Mouse (Mus musculus) MN1 (cell line): ENCODE results near the gene Ip6k1.

ENCODE experiments used
- DNase-seq: peaks from one replicate; pipeline ENCODE4 v3.0.0-alpha.2; 2016; ENCODE audit warnings: low spot score

Gene Ip6k1

DNA sequence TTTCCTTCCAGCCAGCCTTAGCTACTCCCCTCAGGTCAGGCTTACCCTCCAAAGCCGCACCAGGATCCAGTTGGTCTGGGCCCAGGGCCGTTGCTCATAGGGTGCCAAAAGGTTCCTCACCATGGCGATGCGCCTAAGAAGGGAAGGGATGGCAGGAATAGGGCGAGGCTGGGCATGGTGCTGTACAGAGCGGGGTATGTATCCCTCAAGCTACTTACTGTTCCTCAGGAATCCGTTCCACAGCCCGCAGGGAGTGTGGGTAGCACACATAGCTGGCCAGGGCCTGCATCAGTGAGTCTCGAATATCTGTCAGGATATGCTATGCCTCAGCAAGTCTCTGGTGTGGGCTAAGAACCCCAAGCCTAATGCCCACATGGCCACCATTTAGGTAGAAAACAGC lies 56.0 kb downstream of the Ip6k1 start:
- no peak for DNase-seq

DNA sequence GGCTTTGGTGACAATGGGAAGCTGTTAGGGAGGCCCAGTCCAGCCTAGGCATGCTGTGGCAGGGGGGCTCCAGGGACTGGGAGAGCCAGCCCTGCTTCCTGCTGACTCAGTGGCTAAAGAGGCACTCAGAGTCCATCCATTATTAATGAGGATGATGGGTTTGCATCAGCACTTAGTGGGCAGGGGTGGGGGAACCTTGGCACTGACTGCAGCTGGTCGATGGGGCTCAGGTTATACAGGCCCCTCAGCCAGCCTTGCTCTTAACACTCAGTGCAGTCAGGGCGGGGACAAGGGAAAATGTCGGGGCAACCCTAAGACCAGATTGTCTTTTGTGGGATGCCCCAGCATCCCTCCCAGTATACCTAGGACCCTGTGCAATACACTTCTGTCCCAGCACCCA lies 59.8 kb downstream of the Ip6k1 start:
- DNase-seq, result peak; percentile 42

DNA sequence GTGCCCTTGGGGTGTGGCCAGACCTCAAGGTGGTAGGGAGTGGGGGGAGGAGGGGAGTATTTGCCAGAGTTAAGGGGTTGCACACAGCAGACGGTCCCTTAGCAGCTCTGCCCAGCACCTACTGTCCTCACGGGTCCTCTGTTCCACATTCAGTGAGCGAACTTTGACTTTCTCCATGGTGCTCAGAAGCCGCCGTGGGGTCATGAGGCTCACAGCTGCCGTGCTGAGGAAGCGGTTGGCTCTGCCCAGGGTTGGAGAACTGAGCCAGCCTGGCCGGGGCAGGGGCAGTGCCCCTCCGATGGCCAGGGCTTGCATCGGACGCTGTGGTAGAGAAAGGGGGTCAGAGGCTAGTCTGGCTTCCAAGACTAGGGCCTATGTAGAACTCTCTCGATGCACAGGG lies 61.1 kb downstream of the Ip6k1 start:
- DNase-seq, result no peak

DNA sequence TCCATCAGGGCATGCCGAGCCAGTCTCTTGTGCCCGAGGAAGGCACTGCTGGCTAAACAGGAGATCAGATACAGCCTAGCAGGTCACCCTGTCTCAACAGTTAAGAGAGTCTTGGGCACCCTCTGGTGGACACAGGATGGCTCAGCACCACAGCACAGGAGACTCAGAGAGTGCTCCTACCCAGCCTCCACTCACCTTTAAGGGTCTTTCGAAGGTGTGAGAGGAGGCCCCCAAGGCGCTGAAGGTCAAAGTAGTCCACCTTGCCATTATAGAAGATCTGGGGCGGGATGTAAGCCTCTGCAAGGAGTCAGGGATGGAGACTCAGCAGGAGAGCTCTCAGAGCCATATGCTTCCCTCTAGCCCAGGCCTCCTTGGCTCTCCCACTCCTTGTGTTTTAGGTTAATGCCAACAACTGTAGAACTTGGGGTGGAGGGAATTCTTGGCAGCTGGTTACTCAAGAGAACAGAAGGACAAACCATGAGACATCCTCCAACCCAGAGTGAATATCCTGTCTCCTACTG lies 63.2 kb downstream of the Ip6k1 start:
- DNase-seq, result peak; percentile 82

DNA sequence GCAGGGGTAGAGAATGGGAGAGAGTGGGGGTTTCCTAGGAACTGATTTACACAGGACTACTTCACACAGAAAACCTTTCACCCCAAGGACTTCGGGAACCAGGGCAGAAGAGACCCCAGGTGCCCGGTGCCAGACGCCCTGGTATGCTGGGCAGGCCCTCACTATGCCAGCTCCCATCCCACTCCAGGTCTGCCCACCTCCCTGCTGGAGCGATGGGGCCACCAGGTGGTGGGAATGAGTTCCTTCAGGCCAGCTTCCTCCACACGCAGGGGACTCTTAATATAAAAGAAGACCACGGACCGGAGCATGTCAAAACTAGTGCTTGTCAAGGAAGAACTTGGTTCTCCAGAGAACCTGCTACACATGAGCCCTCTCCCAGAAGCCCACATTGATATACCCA lies 64.9 kb downstream of the Ip6k1 start:
- no peak for DNase-seq

DNA sequence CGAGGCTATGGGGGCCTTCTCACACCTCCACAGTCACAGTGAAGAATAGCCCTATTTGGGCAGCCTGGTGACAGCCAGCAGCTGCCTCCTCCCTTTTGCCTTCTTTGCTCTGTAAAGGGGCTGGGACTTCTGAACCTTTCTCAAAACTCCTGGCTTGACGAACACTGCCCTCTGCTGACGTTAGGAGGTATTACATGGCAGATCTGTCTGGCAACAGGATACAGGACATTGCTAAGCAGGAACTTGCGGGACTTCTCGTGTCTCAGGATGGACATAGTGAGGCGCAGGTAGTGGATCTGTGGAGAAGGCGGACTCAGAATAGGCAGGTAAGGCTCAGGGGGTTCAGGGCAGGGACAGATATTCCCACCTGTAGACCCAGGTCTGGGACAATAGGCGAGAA lies 65.6 kb downstream of the Ip6k1 start:
- DNase-seq, result peak; percentile 87

DNA sequence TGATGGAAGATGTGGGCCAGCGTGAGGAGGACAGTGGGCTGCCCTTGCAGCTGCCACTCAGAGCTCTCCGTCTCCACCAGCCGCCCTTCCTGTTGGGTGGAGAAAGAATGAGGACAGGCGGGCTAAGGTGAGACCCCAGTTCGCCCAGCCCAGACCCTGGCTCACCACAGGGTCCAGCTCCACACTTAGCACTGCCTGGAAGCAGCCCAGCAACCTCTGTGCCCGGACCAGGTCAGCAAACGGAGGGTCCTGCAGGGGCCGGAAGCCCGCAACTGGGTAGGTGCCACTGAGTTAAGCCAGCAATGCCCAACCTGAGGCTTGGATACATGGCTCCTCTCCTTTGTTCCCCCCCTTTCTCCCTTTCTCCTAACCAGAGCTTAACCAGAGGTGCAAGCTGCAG lies 66.7 kb downstream of the Ip6k1 start:
- no peak for DNase-seq

DNA sequence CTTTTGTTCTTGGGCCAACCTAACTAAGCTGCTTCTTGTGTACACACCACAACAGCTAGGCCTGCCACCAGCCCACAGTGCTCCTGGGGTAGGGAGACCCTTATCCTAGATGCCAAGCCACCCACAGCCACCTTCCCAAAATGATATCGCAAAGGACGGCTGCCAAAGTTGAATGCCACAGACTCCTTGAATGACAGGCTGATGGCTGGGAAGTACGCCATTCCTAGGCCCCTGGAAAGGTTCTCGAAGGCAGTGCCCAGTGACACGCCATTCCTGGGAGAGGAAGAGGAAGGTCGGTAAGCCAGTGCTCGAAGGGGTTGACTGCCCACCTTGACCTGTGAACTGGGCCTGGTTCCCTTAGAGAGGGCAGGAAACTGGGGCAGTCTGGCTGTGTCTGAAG lies 67.2 kb downstream of the Ip6k1 start:
- no peak for DNase-seq

DNA sequence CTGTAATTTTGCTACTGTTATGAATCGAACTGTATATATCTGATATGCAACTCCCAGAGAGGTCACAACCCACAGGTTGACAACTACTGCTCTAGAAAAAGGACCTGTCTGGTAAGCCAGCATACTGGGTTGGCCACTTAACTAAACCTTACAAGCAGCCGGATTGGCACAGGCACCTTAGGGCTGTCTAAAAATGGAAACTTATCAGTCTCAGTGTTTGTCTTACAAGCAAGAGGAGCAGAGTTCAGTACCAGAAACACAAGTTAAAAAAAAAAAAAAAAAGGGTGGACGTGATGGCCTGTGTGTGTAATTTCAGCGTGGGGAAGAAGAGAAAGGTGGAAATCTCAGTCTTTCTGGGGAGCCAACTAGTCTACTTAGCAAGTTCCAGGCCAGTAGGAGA lies 69.5 kb downstream of the Ip6k1 start:
- DNase-seq, result no peak

DNA sequence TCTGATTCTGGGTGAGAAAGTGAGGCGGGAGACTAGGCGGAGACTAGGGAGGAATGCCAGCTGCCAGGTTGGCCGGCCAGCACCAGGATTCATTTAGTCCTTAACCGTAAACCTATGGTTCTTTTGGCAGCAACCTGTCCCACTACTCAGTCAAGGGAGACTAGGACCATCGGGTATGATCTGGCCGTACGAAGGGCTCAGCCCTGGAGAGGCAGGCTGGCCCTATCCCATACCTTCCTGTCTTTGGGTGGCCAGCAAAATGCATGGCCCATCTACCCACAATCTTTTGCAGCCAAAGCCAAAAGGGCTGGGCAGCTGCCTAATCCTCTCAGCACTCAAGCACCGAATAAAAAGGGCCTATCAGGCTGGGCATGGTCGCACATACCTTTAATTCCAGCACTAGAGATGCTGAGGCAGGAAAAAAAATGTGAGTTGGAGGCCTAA lies 70.2 kb downstream of the Ip6k1 start:
- no peak for DNase-seq

DNA sequence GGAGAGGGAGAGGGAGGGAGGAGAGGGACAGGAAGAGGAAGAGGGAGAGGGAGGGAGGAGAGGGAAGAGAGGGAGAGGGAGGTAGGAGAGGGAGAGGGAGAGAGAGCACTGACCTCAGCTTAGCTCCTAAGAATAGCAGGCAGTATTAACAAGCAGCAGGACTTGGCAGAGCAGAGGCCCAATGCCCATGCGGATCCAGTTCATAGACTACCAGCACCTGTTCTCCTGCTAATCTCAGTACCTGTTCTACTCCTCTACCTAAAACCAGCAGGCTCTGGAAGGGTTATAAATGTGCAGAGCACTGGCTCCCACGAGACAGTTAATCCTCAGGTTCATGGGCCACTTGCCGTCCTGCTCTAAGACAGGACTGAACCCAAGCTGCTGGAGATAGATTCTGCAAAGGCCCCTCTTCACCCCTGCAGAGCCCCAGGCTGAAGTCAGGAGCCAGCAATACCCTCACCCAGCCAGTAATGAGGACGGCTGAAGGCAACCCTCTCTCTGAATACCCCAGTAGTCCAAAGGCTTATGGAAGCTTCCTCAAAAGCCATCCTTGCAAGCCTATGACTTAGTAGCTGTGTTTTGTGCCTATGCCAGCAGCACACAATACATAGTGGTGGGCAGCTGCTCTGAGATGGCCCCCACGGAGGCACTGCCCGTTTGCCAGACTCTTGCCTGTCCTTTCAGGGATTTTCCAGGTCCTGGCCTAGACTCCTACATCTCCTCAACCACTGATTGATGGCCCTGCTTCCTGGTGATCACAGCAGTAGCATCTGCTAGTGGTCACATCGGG lies 71.0 kb downstream of the Ip6k1 start:
- DNase-seq, result no peak

DNA sequence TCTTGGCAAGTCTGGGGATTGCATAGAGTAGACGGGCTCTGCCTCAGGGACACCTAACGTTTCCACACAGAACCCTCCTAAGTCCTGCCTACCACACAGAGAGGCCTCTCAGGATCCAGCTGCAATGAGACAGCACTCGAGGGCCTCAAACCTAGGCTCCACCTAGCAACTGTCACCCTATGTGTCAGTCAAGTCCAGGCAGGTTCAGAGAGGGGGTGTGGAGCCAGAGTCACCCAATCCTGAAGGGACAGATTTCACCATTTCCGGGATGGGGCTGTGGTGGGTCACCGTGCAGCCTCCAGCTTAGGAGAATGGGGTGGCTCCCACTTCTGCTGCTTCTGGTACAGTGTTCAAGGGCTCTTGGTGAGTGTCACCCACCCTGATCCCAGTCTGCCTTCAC lies 77.9 kb downstream of the Ip6k1 start, which contains the start of gene Mst1:
Mst1 (plus strand) TSS at position 269 of the 400 bp plus-strand sequence.
- DNase-seq, result no peak

DNA sequence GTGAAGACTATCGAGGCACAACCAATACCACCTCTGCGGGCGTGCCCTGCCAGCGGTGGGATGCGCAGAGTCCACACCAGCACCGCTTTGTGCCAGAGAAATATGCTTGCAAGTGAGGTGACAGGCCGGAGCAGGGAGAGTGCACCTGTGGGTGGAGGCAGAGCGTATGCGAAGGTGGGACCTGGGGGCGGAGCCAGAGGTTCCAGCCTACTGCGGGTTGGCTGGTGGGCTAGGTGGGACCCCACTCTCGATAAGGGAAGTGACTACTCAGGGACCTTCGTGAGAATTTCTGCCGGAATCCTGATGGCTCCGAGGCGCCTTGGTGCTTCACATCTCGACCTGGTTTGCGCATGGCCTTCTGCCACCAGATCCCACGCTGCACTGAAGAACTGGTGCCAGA lies 80.2 kb downstream of the Ip6k1 start:
- DNase-seq, result no peak

DNA sequence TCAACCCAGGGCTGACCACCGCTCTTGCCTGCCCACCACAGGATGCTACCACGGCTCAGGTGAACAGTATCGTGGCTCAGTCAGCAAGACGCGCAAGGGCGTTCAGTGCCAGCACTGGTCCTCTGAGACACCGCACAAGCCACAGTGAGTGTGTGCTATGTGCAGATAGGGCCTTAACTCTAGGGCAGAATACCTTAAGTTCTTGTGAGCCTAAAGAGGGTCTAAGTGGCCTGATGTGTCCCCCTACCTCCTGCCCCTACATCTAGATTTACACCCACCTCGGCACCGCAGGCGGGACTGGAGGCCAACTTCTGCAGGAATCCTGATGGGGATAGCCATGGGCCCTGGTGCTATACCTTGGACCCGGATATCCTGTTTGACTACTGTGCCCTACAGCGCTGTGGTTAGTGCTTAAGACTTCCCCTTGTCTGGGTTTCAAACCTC lies 80.7 kb downstream of the Ip6k1 start, which contains the start of gene Rnf123:
Rnf123 (minus strand) TSS at position 359 of the 444 bp plus-strand sequence.
- DNase-seq, result no peak

DNA sequence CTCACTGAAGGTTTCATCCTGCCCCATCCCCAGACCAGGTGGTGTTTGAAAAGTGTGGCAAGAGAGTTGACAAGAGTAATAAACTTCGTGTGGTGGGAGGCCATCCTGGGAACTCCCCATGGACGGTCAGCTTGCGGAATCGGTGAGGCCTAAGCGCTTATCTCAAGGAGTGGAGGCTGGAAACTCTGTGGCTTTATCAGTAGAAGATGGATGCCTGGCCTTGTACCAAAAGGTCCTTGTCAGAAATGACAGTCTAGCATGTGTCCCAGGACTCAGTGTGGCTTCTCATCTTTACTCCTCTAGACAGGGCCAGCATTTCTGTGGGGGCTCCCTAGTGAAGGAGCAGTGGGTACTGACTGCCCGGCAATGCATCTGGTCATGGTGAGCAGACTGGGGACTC lies 81.3 kb downstream of the Ip6k1 start:
- no peak for DNase-seq

DNA sequence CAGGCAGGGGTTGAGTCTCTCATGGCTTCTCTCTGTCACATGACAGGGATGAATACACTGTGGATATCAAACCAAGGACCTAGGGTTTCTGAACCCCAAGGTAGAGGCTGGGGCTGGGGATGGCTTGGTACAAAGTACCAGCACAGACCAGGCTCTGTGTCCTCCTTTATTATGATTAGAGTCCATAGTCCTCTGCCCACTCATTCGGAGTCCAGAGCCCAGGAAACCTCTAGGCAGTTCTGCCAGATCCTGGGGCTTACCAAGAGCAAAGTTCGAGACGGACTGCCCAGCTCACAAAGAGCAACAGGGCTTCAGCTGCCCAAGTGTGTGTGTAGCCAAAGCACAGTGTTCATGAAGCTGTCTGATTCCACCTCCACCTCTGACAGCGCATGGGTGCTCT lies 83.0 kb downstream of the Ip6k1 start:
- no peak for DNase-seq

DNA sequence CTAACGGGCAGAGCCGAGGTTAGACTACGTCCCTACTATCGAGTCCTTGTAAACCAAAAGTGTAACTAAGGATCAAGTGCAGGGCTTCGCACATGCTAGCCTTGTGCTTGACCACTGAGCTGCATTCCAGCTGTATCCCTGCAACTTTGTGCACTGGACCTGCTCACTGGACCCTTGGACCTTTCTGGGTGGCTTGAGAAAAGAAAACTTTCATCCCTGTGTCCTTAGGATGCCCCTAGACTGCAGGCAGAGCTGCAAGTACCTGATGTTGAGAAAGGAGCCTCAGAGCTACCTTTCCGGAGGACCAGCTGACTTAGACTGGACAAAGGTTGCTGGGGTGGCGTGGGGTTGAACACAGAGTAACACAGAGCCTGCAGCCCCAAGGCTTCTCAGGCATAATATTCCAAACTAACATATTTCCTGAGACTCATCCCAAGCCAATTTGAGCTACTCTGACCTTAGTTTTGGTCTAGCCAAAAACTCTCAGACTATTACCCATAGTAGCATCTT lies 88.4 kb downstream of the Ip6k1 start:
- DNase-seq, result no peak

DNA sequence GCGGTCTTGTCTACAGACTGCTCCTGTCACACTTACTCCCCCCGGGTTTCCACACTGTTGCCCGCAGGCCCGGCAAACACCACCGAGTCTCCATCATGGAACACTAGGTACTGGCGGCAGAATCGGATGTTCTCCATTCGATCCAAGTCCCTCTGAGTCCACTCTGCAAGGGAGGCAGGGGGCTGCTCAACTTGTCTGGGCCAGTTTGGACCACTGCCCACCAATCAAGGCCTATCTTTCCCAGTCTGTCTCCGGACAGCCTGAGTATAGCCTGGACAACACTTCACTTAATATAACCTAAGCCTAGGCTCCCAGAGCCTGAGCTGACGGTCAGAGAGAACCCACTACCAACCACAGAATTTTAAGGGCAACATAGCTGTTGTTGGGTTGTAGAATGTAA lies 91.3 kb downstream of the Ip6k1 start:
- no peak for DNase-seq

DNA sequence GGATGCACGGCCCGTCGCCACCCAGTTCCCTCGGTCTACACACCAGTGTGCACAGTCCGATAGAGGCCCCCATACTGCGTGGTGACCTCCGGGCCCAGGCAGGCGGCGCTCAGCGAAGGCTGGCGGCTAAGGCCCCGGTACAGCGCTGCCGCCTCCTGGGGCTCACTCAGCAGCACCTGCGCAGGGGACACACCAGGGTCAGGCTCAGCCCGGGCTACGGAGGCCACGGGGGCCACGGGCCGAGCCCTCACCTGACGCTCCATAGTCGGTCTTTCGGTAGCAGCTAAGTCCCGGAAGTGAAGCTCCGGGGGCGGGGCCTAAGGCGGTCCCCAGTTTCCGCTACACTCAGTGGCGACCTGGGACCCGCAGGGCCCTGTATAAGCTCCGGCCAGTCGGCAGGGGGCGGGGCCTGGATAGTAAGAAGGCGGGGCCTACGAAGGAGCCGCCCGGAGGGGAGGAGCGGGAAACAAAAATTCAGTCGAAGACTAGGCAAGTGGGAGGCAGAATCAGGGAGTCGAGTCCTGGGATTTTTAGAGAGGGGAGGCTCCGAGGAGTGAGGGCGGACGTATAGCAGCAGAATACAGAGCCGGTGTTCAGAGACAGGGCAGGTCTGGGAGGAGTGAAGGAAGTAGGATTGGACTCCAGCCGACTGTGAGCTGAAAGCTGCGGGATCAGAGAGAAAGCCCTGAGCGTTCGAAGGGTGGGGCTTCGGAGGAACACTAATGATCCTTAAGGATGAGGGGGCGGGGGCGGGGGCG lies 92.1 kb downstream of the Ip6k1 start, which contains the start of gene Apeh:
Apeh (minus strand) TSS at position 423 of the 758 bp plus-strand sequence.
- DNase-seq, result peak; percentile 91

DNA sequence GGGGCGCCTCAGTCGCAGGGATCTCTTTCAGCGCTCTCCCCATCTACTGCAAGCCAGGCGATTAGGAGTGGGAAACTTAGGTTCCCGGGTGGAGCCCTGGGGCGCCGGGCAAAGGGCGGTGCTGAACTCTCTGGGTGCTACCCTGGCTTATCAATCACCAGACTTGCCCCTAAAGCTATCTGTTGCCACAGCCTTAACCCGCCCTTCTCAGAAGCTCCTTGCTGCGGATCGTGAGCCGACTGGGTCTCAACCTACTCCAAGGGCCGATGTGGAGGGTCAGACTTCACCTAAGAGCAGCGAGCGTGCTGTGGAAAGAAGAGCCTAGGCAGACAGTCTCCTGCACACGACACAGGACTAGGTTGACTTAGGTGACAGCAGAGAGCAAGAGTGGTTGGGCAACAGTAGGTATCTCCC lies 92.7 kb downstream of the Ip6k1 start:
- DNase-seq, result no peak

DNA sequence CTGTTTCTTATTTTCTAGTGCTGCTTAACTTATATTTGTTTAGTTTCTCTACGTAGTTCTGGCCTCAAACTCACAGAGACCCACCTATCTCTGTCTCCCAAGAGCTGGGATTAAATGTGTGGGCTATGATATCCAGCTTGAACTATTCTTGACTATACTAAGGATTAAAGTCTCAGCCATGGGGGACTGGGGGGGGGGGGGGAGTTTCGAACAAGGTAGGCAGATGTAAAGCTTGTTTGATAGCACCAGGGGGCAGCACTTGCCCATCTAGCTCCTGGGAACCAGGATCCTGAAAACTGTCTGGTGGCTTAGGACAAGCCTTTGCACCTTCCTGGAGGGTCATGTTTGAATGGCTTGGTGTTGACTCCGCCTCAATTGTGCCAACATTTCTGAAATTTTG lies 93.2 kb downstream of the Ip6k1 start:
- DNase-seq, result peak; percentile 75

DNA sequence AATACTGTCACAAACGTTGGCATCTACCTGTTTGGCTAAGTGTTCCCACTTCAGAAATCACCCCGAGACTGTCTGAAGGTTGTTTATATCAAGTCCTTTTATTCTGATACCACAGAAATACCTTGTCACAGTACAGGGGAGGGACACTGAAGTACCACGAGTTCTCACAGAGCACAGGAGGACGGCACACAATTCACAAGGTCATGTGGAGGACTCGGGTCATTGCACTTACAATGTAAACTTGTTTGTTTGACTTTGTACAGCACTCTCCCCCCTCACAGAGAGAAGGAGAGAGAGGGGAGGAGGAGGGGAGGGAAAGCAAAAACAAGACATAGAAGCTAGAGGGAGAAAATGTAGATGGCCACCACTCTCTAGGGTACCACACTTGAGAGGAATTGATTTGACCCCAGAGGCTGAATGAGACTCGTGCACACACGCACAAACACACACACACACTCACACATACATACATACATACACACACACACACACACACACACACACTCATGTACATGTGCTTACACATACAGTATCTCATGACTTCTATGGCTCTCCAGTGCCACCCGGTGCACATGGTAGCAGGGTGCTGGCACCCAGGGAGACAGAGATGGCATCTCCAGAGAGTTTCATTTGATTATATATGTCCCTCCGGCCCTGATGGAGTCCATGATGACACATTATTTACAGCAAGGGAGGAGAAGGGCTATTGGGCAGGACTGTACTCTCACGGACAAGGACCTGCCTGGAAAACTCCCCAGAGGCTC lies 93.8 kb downstream of the Ip6k1 start:
- DNase-seq, result no peak
